Mouse (Mus musculus) liver, adult 2 months (tissue): Measurements from ENCODE around the gene Robo4.

ENCODE experiments used
- CTCF ChIP-seq: fragments of 200-500 bp; IDR thresholded peaks from 2 replicates; pipeline ENCODE4 v1.5.1; 2011; ENCODE audit warnings: low read depth, low read length, control low read depth
- POLR2A ChIP-seq: fragments of 200-500 bp; IDR thresholded peaks from 2 replicates; pipeline ENCODE4 v1.6.1; 2011; ENCODE audit warnings: low read length, control low read depth; ENCODE audit not compliant: insufficient read depth; ENCODE audit errors: extremely low read depth

DNA sequence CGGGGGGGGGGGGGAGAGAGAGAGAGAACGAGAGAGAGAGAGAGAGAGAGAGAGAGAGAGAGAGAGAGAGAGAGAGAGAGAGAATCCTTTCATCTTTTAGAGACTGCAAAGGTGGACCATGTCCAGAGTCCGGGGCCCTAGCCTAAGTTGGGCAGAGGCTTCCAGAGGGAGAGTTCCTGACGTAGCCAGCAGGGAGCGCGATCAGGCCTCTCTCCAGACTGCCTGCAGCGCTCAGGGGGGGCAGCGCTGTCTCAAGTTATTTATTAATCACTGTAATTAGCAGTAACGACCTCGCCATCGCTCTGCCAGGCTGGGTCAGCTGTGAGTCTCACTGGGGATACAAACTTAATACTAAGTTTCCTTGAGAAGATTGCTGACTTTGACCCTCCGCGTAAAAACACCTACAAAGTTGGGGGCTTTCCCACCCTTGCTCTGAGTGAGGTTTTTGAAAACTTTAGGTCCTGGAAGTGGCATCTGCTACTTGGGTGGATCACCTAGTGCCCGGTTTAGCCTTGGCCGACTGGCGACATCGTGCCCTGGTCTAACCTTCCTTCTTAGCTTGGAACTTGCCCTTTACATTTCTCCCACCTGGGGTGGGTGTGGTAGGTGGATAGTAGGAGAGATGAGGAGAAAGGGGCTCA lies 30.4 kb downstream of the Robo4 start:
- no peak for TF ChIP-seq POLR2A
- TF ChIP-seq CTCF: peak; percentile 53
